Mouse (Mus musculus) mature B cell (primary cell): ENCODE measurements around the gene Zscan4d.
"Not testable (repeated sequence)": the region's sequence is repeated elsewhere in the genome, so short reads cannot be mapped to it uniquely, and the experiment has no call there.

Experiments used
- in situ Hi-C: fragments of 300-500 bp; cut with MboI; formaldehyde crosslinking; loops from 2 replicates; pipeline ENCODE4 v1.14.3; 2019

Zscan4d gene

GRCm38 (mm10) chr7:11166059-11166458, at the start of gene Zscan4d:
TSS of gene Zscan4d (minus strand) at chr7:11166159.
- in situ Hi-C loops, result not testable (repeated sequence)

GRCm38 (mm10) chr7:11158036-11158435, 7.9 kb downstream of the Zscan4d start:
- in situ Hi-C loops, result not testable (repeated sequence)
